Mouse (Mus musculus) lung, adult 18-20 months (tissue): Measurements from ENCODE around the gene Psmb3.
"Not testable (repeated sequence)": the region's sequence is repeated elsewhere in the genome, so short reads cannot be mapped to it uniquely, and the experiment has no call there.

Source experiments
- DNase-seq, 2 experiments: peaks; one replicate each; pipeline ENCODE4 v3.0.0; 2022; ENCODE audit warnings: mixed read lengths in 2 of 2

The Psmb3 gene

GRCm38 (mm10) chr11:97703039-97703826 lies at the start of gene Psmb3:
Gene Psmb3 (plus strand): TSS chr11:97703399.
- DNase-seq = peak; percentile 99 to 100

- no peak for DNase-seq
These were observed 49.0 kb upstream of the Psmb3 start for GRCm38 (mm10) chr11:97654210-97654609.

DNA sequence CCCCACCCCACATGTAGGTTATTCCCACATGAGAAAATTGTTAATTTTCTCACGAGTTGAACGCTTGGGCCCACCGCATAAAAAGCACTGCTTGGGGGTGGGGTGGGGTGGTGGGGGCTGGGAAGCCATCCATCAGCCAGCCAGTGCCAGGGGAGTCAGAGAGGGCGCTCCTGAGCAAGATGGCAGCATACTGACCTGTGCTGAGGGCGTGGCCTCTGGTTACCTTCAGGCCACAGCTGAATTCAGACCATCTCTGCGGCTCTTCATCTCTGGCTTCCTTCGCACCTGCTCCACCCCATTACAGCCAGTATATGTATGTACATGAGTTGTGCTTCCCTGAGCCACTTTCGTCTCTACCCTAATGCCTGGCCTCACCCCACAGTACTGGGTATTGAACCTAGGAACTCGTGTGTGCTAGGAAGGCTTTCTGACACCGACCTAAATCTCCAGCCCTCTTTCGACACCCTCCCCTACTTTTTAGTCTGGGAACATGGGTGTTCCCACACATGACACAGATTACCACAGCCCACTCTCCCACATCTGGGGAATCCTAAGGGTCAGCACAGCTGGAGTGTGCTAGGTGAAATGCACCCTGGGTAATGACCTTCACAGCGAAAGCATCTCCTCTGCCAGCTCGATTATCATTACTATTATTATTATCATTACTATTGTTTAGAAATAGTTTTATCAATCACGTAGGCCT lies 46.8 kb upstream of the Psmb3 start:
- no peak for DNase-seq

- DNase-seq = no peak
These were observed 45.8 kb upstream of the Psmb3 start for GRCm38 (mm10) chr11:97657184-97657945.

DNA sequence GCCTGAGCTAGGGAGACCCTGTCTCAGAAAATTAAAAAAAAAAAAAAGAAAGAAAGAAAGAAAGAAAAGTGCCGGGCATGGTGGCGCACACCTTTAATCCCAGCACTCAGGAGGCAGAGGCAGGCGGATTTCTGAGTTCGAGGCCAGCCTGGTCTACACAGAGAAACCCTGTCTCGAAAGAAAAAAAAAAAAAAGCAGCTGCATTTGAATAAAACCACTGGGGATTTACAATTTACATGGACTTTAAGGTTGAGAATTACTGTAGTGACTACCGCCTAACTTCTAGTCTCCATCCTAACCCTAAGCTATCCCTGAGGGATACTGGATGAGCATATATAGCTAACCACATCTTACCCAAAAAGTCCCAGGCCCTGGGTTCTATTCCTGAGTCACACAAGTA lies 45.2 kb upstream of the Psmb3 start:
- not testable (repeated sequence) for DNase-seq

- no peak for DNase-seq
These were observed 44.4 kb upstream of the Psmb3 start for GRCm38 (mm10) chr11:97658751-97659266.

DNA sequence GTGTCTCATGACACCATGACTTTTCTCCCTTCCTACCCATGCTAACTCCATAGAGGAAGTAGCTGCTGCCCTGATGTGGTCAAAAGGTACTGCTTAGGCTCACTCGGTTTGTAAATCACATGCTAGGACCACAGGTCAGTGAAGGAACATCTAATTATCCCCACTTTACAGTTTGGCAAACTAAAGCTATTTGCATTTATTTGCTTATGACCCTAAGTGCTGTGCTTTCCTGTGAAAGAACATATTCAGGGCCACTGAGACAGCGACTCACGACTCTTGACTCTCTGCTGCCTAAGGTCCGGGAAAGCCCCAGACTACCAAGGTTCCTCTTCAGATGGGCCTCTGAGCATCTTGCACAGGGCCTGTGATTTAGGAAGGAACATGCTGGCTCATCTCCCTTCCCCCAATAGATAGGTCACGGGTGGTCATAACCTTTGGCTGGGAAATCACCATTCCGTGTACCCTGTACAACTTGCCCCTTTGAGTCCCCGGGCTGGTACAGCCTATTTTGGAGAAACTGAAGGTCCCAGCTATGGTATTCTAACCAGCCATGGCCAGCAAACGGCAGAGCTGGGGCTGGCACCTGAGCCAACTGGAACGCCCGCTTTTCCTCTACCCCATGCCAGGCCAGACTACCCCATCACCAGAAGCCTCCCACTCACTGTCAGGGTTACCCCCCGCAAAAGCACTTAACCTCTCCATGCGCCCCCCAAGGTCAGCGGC lies 43.8 kb upstream of the Psmb3 start:
- peak in 1 of 2 experiments; percentile 45 for DNase-seq

DNA sequence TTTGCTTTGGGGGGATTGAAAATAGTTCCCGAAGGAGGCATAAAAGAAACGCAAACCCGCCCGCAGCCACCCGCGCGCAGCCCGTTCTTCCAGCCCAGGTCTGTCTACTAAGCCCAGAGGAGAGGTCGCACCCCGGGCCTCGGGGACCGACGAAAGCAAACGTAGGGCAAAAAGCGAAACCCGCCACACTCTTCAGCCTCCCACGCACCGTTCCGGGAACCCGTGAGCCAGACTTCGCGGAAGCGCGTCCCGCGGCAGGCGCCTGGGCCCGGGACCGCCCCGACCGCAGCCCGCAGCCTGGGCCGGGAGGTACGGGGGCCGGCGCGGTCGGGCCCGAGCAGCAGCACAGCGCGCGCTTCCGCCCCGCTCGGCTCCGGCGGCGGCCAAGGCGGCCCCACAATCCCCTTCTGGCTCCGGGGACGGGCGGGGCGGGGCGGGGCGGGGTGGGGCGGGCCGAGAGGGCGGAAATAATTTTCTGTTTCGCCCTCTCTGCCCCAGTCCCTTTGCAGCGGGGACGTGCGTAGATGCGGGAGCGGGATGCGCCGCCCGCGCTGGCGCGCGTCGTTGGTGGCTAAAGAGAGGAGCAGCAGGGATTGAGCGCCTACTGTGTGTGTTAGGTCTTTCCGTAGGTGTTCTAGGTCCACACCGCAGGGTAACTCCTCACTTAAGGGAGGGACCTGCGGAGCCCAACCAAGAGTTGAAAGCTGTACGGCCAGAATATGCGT lies 43.0 kb upstream of the Psmb3 start:
- peak; percentile 77 to 81 for DNase-seq

DNA sequence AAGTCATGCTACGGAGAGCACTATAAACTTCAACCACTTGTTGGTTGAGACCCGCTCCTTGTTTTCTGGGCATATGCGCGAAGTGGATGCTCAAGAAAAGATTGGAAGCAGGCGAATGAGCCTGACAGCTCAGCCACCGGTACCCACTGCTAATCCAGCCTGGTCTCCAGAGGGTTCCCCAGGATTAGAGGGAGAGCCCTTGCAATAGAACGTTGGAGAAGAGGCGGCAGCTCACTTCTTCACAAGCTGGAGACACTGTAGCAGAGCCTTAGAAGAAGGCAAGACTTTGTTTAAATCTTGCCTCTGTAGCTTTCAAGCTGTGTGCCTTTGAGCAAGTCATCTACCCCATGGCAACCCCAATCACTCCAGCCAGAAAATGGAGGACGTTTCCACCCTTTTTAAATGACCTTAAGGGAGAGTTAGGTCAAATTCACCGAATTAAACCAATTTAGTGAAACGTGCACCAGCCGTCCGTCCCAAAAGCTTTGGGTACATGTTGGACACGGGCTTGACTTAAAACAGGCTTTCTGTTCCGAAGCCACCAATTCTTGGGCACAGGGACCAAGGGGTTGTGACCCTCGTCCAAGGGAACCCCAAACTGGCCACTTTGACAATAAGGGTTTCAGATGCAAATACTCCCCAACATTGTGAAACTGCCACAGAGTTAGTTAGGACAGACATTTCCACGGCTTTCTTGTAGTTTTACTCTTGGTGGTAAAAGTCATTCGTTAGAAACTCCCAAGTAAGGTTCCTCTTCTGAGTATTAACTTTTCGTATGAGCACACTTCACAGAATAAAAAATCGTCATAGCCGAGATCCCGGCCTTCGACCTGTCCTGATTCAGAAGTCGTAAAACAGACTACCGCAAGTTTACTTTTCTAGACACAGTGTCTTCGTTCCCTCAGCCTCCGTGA lies 42.2 kb upstream of the Psmb3 start:
- no peak for DNase-seq

GRCm38 (mm10) chr11:97661648-97662133 lies 41.5 kb upstream of the Psmb3 start:
- peak; percentile 91 to 94 for DNase-seq

DNA sequence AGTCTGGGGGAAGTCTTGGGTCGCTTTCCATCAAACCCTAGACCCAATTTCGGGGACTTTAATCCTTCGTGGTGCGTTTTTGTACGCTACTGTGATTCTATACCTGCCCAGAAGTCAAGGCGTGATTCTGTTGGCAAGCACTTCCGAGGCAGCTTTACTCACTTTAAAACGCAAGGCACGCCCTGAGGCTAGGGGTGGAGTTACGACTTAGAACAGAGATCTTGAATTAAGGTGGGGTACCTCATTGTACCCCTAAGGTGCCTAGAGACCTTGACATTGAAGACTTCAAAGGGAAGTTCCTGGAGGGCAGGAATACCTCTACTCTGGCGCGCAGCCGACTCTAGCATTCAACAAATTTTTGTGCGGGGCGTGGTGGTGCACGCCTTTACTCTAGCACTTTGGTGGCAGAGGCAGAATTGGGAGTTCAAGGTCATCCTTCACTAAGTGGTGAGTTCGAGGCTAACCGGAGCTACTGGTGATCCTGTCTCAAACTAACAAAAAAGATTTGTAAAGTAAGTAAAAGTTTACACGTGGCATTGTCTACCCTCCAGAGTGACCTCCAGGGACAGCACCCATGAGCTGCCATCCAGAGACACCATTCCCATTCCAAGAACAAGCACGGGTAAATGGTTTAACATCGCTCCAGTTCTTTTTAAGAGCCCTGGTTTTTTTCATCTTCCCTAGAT lies 40.8 kb upstream of the Psmb3 start:
- DNase-seq = peak; percentile 77 to 81

DNA sequence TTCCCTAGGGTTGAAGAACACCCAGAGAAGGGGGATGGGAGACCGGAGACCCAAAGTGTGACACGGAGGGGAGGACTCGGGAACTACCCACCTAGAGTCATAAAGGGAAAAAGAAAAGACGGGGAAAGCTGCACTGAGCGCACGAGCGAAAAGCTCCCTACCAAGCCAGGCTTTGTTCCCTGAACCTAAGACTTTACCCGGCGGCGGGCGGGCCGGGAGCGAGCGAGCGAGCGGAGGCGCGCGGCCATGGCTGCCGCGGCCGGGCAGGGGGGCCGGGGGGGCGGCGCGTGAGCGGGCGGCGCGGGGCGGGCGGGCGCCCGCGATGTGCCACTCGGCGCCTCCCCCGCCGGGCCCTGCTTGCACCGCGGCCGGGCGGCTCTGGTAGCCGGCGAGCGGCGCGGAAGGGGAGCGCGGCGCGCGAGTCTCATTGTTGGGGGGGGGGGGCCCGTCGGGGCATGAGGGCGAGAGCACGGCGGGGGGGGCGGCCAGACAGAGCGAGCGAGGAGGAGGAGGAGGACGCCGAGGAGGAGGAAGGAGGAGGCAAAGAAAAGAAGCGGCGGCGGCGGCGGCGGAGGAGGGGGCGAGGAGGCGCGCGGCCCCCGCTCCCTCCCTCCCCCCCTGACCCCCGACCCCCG lies 40.2 kb upstream of the Psmb3 start, which contains the start of gene Mllt6:
Gene Mllt6 (plus strand): TSS at position 522 of the 635 bp plus-strand sequence.
- peak; percentile 74 to 80 for DNase-seq

- peak; percentile 63 to 65 for DNase-seq
These were observed 39.5 kb upstream of the Psmb3 start for GRCm38 (mm10) chr11:97663528-97664338.

DNA sequence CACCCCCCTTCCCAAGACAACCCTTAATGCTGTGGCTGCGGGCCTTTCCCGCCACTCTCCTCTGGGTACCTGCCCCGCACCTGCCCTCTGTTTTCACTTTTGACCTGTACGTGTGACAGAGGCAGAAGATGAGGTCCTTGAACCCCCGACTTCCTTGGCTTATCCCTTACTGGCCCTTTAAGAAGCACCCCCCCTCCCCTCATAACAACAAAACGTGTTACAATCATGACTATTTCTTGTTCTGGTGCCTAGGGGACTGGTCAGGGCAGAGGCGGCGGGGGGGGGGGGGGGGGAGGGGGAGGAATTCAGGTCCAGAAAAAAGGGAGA lies 38.9 kb upstream of the Psmb3 start:
- DNase-seq = no peak

- DNase-seq = peak in 1 of 2 experiments; percentile 29
These were observed 38.4 kb upstream of the Psmb3 start for GRCm38 (mm10) chr11:97664771-97665240.

- DNase-seq = no peak
These were observed 37.8 kb upstream of the Psmb3 start for GRCm38 (mm10) chr11:97665431-97665830.

- no peak for DNase-seq
These were observed 37.0 kb upstream of the Psmb3 start for GRCm38 (mm10) chr11:97666221-97666620.

DNA sequence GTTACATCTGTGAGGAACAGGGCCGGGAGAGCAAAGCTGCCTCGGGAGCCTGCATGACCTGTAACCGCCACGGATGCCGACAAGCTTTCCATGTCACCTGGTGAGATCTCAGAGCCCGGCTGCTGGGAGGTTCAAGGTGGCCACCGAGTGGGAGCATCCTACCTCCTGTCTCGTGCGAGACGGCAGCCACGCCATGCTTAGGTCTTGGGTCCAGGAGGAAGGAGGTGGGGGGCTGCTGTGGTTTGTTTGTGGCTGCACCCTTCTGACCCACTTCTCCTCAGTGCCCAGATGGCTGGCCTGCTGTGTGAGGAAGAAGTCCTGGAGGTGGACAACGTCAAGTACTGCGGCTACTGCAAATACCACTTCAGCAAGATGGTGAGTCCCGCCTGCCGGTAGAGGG lies 36.4 kb upstream of the Psmb3 start:
- DNase-seq = no peak
